In genomic region chr6:117105182-117105589, GRCm38 (mm10) we compare ENCODE assay signal across 9 mouse cellular contexts.
DNase-seq lines count a peak whose midpoint lies in the region; ATAC-seq and TF ChIP-seq lines count a peak whose summit lies in the region.
"Had no signal": no experiment of that assay in that cellular context is flagged by ENCODE, and none has a peak within 500 bp of the region (broad histone marks: within the 10 kb centered on the region; RNA-seq: fewer than 3 reads in every experiment).

No protein-coding gene starts in this region.

- 47% methylated on average over 6 of the region's 6 CpGs for WGBS in hindbrain, embryonic 13.5 days
- WGBS in hindbrain, embryonic 10.5 days = 45% methylated on average over 6 of the region's 6 CpGs

- POLR2A ChIA-PET in Patski (lab: Charles Lee) = no interaction called here

- no peaks in the 10 kb centered on the region for H3K9me3 ChIP-seq in hindbrain, embryonic 13.5 days
- H3K9me3 ChIP-seq in hindbrain, embryonic 10.5 days = no peaks in the 10 kb centered on the region

- peak; percentile 54; the same call in 1 of the 2 replicates for ATAC-seq in hindbrain, embryonic 13.5 days (ENCODE audit: low FRiP score)
- peak; percentile 95 for ATAC-seq in Patski

- no peaks in the 10 kb centered on the region for H3K36me3 ChIP-seq in hindbrain, embryonic 13.5 days
- no peaks in the 10 kb centered on the region for H3K36me3 ChIP-seq in hindbrain, embryonic 10.5 days

- CTCF ChIA-PET in Patski (lab: Charles Lee) = interaction anchor here (1.0 to 2.4 kb wide), 5 partner anchors 13 to 337 kb away, joined by 3 to 7 read pairs (median 3); no protein-coding TSS in a partner anchor

- in situ Hi-C loops in Patski (cut with MboI; ENCODE audit: low pct_unique_long_range_greater_than_20kb) = no loop called here

- H3K9ac ChIP-seq in hindbrain, embryonic 13.5 days = no peak overlapping the region

- no peaks in the 10 kb centered on the region for H3K27me3 ChIP-seq in hindbrain, embryonic 13.5 days
- H3K27me3 ChIP-seq in hindbrain, embryonic 10.5 days (ENCODE audit: insufficient read depth, poor library complexity, severe bottlenecking) = no peaks in the 10 kb centered on the region
- H3K27me3 ChIP-seq in Patski = no peaks in the 10 kb centered on the region

- no peak for TF ChIP-seq CTCF in Patski (IDR thresholded peaks at IDR 0.05)

- H3K4me2 ChIP-seq in hindbrain, embryonic 13.5 days = no peak overlapping the region

- H3K4me3 ChIP-seq in hindbrain, embryonic 13.5 days = no peak overlapping the region
- H3K4me3 ChIP-seq in hindbrain, embryonic 10.5 days = no peak overlapping the region
- H3K4me3 ChIP-seq: myocyte had no signal

- H3K4me1 ChIP-seq in hindbrain, embryonic 13.5 days (replicated peaks) = peaks cover 15% of the 10 kb centered on the region
- peaks cover 12% of the 10 kb centered on the region for H3K4me1 ChIP-seq in hindbrain, embryonic 10.5 days (replicated peaks)

- no peak for DNase-seq in hindbrain, embryonic 10.5 days (ENCODE audit: low spot score)
- DNase-seq in Patski (ENCODE audit: low read depth, low spot score) = peak; percentile 89
- DNase-seq in gastrocnemius, postnatal 4 days (ENCODE audit: low spot score in 2 of 2) = peak; percentile 27 to 66
- peak; percentile 36 for DNase-seq in mesoderm, embryonic 11.5 days (ENCODE audit: low read depth, low spot score)
- no peak for DNase-seq in layer of hippocampus, postnatal 10 days (ENCODE audit: low spot score in 2 of 2)
- DNase-seq in cerebellum, postnatal 25 days = no peak
- no peak for DNase-seq in spleen, adult 12 weeks (ENCODE audit: low spot score)

- peak overlapping the region; percentile 23; the same call in 1 of the 2 replicates for H3K27ac ChIP-seq in hindbrain, embryonic 13.5 days
- H3K27ac ChIP-seq in hindbrain, embryonic 10.5 days = no peak overlapping the region

Comparison
In these comparisons a context has a peak if more than half of its experiments do, and no peak if none do; other contexts are left out.
1. DNase-seq: peak in Patski (single experiment), gastrocnemius, postnatal 4 days (2 of 2) and mesoderm, embryonic 11.5 days (single experiment); none in hindbrain, embryonic 10.5 days (single experiment), layer of hippocampus, postnatal 10 days (0 of 2), cerebellum, postnatal 25 days (0 of 2) and spleen, adult 12 weeks (single experiment).